Mouse (Mus musculus) neural tube, embryonic 14.5 days (tissue): ENCODE measurements around the gene Actn3. TPM values are rescaled to one million over a fixed set of nuclear protein-coding genes. Genes with fewer than 3 reads are reported as not detected.
"Not testable (repeated sequence)": the region's sequence is repeated elsewhere in the genome, so short reads cannot be mapped to it uniquely, and the experiment has no call there.

Experiments
- ATAC-seq: fragments of 200-750 bp; cut with Nextera tagmentation; 2 replicates; pipeline ENCODE4 v1.8.0; 2017; ENCODE audit warnings: low read depth, mild to moderate bottlenecking, moderate TSS enrichment, moderate library complexity
- H3K27ac ChIP-seq: fragments of 300-500 bp; sonication (generic); 2 replicates; pipeline ENCODE4 v1.5.1; 2014; ENCODE audit warnings: low read depth, mild to moderate bottlenecking, control low read depth, low read length, moderate library complexity, mixed read lengths
- H3K27me3 ChIP-seq: fragments of 300-500 bp; sonication (generic); 2 replicates; pipeline ENCODE4 v1.6.1; 2014; ENCODE audit warnings: low read length; ENCODE audit not compliant: control insufficient read depth, insufficient read depth
- H3K36me3 ChIP-seq: fragments of 300-500 bp; sonication (generic); 2 replicates; pipeline ENCODE4 v1.6.1; 2014; ENCODE audit warnings: low read length, mixed read lengths; ENCODE audit not compliant: control insufficient read depth, insufficient read depth
- H3K4me1 ChIP-seq: fragments of 300-500 bp; sonication (generic); 2 replicates; pipeline ENCODE4 v1.6.1; 2014; ENCODE audit warnings: low read length; ENCODE audit not compliant: control insufficient read depth, insufficient read depth
- H3K4me2 ChIP-seq: fragments of 300-500 bp; sonication (generic); 2 replicates; pipeline ENCODE4 v1.6.1; 2014; ENCODE audit warnings: mild to moderate bottlenecking, low read depth, low read length, control low read depth
- H3K4me3 ChIP-seq: fragments of 300-500 bp; sonication (generic); 2 replicates; pipeline ENCODE4 v1.5.1; 2014; ENCODE audit warnings: low read depth, low read length, control low read depth, mixed read lengths
- H3K9ac ChIP-seq: fragments of 300-500 bp; sonication (generic); replicated peaks from 2 replicates; pipeline ENCODE4 v1.6.1; 2014; ENCODE audit warnings: low read depth, mild to moderate bottlenecking, control low read depth, low read length, mixed read lengths
- H3K9me3 ChIP-seq: fragments of 300-500 bp; sonication (generic); 2 replicates; pipeline ENCODE4 v1.6.1; 2016; ENCODE audit warnings: low read length; ENCODE audit not compliant: control insufficient read depth
- WGBS: fragments of 180-500 bp; shearing (Covaris S2); extraction: QIAGEN DNeasy Blood & Tissue Kit; methylation state at CpG from one replicate; pipeline ENCODE4 v1.1.7; 2014; 5-methylcytosine and 5-hydroxymethylcytosine counted together
- polyA plus RNA-seq: library from polyadenylated mRNA; unstranded; fragments of >200 nt; fragmentation: Nextera tagmentation; extraction: Ambion mirVana; gene quantifications from 2 replicates; pipeline ENCODE4 v1.2.1, GENCODE M21; 2014

The Actn3 gene
- polyA plus RNA-seq, 1 experiment from 2014 or later: 2.8 TPM

DNA sequence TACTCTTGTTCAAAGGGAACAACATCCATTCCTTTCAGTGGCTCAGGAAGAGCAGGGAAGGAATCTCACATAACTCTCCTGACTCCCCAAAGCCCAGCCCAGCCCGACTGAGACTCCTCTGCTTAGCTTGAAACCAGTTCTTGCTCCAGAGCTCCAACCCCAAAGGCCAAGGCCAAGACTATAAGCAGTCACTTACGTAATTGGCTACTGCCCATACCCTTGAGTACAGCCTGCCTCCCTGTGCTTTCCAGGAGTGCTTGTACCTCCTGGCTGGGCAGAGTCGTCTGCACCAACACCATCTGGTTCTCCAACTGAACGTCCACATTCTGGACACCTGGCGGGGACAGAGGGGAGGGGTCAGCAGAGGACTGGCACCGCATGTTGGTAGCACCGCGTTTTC is 43.7 kb downstream of the Actn3 start:
- Histone ChIP-seq H3K9ac (no peak overlapping the region), H3K27ac (no peak overlapping the region), H3K4me1 (peaks cover 7% of the 10 kb centered on the region), H3K27me3 (no peaks in the 10 kb centered on the region), H3K9me3 (no peaks in the 10 kb centered on the region), H3K4me3 (no peak overlapping the region), H3K36me3 (no peaks in the 10 kb centered on the region), H3K4me2 (no peak overlapping the region)
- WGBS: 83% methylated on average over 8 of the region's 8 CpGs
- no peak for ATAC-seq

DNA sequence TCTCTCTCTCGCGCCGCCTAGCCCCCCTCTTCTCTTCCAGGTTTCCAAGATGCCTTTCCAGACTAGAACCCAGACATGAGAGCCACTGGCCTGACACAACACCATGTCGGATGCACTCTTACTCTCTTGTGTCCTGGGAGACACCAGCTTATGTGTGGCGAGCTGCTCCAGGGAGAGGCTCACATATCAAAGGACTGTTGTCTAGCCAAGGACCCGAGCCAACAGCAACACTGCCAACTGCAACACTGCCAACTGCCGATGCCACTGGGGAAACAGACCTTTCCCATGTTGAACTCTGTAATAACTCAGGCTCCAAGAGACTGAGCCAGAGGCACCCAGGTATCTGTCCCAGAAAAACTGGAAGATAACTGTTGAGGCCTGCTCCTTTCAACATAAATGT is 48.6 kb downstream of the Actn3 start:
- no peaks in the 10 kb centered on the region for H3K27me3 ChIP-seq
- H3K9ac ChIP-seq: no peak overlapping the region
- no peaks in the 10 kb centered on the region for H3K9me3 ChIP-seq
- 61% methylated on average over 7 of the region's 7 CpGs for WGBS
- no peak overlapping the region for H3K27ac ChIP-seq
- H3K4me1 ChIP-seq: no peaks in the 10 kb centered on the region
- no peak for ATAC-seq
- no peak overlapping the region for H3K4me3 ChIP-seq
- no peak overlapping the region for H3K4me2 ChIP-seq
- no peaks in the 10 kb centered on the region for H3K36me3 ChIP-seq

DNA sequence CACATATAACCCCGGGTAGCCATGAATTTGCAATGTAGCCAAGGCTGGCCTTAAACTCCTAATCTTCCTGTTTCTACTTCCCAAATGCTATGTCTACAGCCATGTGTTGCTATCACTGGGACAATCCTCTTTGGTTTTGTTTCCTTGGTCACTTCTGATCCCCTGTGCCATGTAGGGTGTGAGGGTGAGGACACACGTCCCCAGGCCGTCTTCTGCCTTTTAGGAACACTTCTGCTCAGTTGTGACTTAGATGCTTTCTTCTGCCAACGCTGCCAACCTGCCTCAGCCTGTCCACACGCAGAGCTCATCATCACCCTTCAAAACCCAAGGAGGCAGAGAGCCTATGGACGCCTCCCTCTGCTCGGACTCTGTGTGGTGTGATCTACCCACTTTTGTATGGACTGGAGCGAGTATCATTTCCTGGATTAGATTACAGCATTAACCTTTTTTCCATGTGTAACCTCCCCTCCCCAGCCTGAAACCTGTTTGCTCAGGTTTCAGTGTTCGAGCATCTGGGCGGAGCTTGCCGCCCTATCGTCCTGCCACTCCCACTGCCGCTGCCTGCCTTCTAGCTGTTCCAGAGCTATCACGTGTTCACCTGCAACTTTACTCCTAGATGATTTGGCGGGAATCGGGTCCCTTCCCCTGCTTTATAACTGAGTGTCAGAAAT is 49.1 kb downstream of the Actn3 start:
- Histone ChIP-seq H3K4me3 (no peak overlapping the region), H3K36me3 (no peaks in the 10 kb centered on the region), H3K9ac (no peak overlapping the region), H3K4me2 (no peak overlapping the region), H3K4me1 (no peaks in the 10 kb centered on the region), H3K27ac (no peak overlapping the region), H3K9me3 (no peaks in the 10 kb centered on the region), H3K27me3 (no peaks in the 10 kb centered on the region)
- no peak for ATAC-seq
- WGBS: 65% methylated on average over 16 of the region's 16 CpGs

DNA sequence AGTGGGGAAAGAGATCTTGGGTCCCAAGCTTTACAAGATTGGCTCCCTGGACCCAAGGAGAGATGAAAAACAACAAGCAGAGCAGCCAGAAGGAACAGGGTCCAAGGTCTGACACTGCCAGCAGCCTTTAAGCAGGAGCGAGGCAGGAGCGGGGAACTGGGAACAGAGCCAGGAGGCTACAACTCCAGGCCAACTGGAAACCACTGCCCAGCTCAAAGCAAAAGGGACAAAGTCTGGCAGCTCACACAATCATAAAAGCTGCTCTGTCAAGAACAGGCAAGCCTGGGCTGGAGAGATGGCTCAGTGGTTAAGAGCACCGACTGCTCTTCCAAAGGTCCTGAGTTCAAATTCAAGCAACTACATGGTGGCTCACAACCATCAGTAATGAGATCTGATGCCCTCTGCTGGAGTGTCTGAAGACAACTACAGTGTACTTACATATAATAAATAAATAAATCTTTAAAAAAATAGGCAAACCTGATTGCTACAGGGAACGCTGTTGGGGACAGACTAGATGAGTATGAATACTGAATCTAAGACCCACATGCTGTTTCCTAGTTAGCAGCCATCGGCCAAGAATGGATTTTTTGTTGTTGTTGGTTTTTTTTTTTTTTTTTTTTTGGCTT is 56.9 kb downstream of the Actn3 start:
- WGBS: 72% methylated on average over 5 of the region's 5 CpGs
- no peak overlapping the region for H3K27ac ChIP-seq
- no peaks in the 10 kb centered on the region for H3K4me1 ChIP-seq
- H3K27me3 ChIP-seq: no peaks in the 10 kb centered on the region
- no peak overlapping the region for H3K4me3 ChIP-seq
- ATAC-seq: no peak
- no peak overlapping the region for H3K9ac ChIP-seq
- no peak overlapping the region for H3K4me2 ChIP-seq
- H3K9me3 ChIP-seq: no peaks in the 10 kb centered on the region
- H3K36me3 ChIP-seq: no peaks in the 10 kb centered on the region

DNA sequence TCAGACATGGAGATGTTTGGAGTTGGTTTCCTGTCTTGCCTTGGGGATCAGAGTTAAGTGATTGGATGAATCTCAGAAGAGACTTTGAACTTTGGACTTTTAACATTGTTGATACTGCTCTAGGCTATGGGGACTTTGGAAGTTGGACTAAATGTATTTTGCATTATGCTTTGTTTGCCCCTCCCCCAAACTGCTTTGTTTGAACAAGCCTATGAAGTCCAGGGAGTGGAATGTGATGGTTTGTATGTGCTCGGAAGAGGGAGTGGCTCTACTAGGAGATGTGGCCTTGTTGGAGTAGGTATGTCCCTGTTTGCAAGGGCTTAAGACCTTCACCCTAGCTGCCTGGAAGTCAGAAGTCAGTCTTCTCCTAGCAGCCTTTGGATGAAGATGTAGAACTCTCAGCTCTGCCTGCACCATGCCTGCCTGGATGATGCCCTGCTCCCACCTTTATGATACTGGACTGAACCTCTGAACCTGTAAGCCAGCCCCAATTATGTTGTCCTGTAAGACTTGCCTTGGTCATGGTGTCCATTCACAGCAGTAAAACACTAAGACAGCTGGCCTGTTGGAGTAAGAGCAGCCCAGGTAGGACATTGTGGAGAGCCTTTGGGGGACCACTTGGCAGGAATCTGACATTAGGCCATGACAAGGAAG is 60.4 kb downstream of the Actn3 start:
- H3K27ac ChIP-seq: no peak overlapping the region
- H3K36me3 ChIP-seq: no peaks in the 10 kb centered on the region
- H3K4me3 ChIP-seq: no peak overlapping the region
- no peaks in the 10 kb centered on the region for H3K4me1 ChIP-seq
- 65% methylated on average over 1 of the region's 1 CpGs for WGBS
- H3K27me3 ChIP-seq: no peaks in the 10 kb centered on the region
- H3K4me2 ChIP-seq: no peak overlapping the region
- H3K9me3 ChIP-seq: no peaks in the 10 kb centered on the region
- H3K9ac ChIP-seq: no peak overlapping the region
- no peak for ATAC-seq

DNA sequence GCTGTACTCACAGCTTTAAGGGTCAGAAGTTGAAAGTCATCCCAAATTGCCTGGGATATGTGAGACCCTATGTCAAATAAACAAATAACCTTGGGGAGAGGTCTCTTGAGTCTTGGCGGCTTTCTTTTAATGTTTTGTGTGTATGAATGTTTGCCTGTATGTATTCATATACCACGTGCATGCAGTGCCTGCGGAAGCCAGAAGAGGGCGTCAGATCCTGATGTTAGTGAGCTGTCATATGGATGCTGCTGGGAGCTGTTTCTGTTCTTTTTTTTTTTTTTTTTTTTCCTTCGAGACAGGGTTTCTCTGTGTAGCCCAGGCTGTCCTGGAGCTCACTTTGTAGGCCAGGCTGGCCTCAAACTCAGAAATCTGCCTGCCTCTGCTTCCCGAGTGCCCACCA is 64.7 kb downstream of the Actn3 start:
- H3K4me2 ChIP-seq: no peak overlapping the region
- H3K9ac ChIP-seq: no peak overlapping the region
- H3K4me3 ChIP-seq: no peak overlapping the region
- no peaks in the 10 kb centered on the region for H3K36me3 ChIP-seq
- no peaks in the 10 kb centered on the region for H3K27me3 ChIP-seq
- peaks cover 12% of the 10 kb centered on the region for H3K4me1 ChIP-seq
- no peak overlapping the region for H3K27ac ChIP-seq
- ATAC-seq: no peak
- H3K9me3 ChIP-seq: no peaks in the 10 kb centered on the region
- 83% methylated on average over 6 of the region's 6 CpGs for WGBS

DNA sequence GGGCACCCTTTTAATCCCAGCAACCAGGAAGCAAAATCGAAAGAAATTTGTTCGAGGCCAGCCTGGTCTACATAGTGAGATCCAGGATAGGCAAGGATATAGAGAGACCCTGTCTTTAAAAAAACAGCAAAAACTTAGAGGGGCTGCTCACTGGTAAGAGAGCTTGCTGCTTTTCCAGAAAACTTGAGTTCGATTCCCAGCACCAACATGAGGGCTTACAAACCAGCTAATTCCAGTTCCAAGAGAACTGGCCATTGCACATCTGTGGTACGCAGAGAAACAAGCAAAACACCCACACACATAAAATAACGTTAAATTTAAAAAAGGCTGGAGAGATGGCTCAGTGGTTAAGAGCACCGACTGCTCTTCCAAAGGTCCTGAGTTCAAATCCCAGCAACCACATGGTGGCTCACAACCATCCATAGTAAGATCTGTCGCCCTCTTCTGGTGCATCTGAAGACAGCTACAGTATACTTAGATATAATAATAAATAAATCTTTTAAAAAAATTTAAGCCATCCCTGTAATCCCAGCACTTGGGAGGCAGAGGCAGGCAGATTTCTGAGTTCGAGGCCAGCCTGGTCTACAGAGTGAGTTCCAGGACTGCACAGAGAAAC is 65.3 kb downstream of the Actn3 start:
- Histone ChIP-seq H3K9ac (peak overlapping the region; percentile 69), H3K4me2 (peak overlapping the region; percentile 95), H3K4me1 (peaks cover 12% of the 10 kb centered on the region), H3K4me3 (peak overlapping the region; percentile 68)
- H3K9me3 ChIP-seq, H3K27ac ChIP-seq, H3K27me3 ChIP-seq, H3K36me3 ChIP-seq, ATAC-seq: not testable (repeated sequence)
- 81% methylated on average over 8 of the region's 8 CpGs for WGBS

DNA sequence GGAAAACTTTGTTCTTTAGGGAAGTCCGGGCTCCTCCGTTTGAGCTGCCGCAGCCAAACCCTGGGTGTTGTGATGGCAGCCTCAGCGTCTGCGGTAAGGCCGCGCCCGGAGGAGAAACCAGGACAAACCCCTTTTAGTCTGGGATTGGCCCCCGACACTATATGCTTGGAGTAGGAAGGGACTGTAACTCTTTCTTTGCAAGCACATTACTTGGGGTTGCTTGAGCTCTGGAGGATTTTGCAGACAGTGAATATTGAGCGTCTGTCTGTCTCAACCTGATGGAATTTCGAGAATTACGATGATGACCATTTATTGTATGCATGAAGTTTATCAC is 65.8 kb downstream of the Actn3 start:
- H3K36me3 ChIP-seq: no peaks in the 10 kb centered on the region
- peak overlapping the region; percentile 95 for H3K4me2 ChIP-seq
- peak overlapping the region; percentile 68 for H3K4me3 ChIP-seq
- peak overlapping the region; percentile 69 for H3K9ac ChIP-seq
- H3K4me1 ChIP-seq: peaks cover 12% of the 10 kb centered on the region
- ATAC-seq: peak; percentile 32
- no peaks in the 10 kb centered on the region for H3K27me3 ChIP-seq
- 4% methylated on average over 12 of the region's 12 CpGs for WGBS
- H3K27ac ChIP-seq: peak overlapping the region; percentile 95
- no peaks in the 10 kb centered on the region for H3K9me3 ChIP-seq
